Mouse (Mus musculus): ENCODE measurements around the gene Ifit1bl2. TPM values are rescaled to one million over a fixed set of nuclear protein-coding genes. Genes with fewer than 3 reads are reported as not detected.

Ifit1bl2 gene
- polyA plus RNA-seq, 1 experiment from 2014 or later: 0.39 TPM

- no peak overlapping the region for H3K9ac ChIP-seq
- WGBS: 93% methylated on average over 5 of the region's 5 CpGs
- no peak overlapping the region for H3K4me2 ChIP-seq
- H3K36me3 ChIP-seq: no peaks in the 10 kb centered on the region
- no peak for ATAC-seq (ENCODE audit: low FRiP score)
- H3K27ac ChIP-seq: no peak overlapping the region
- H3K27me3 ChIP-seq: no peaks in the 10 kb centered on the region
- no peak overlapping the region for H3K4me3 ChIP-seq
- H3K9me3 ChIP-seq: no peaks in the 10 kb centered on the region
- H3K4me1 ChIP-seq (replicated peaks): 0 out of 2 replicates have a peak, but pooled peaks cover 6% of the 10 kb centered on the region
These were observed 66.9 kb downstream of the Ifit1bl2 start for GRCm38 (mm10) chr19:34573650-34574049.

GRCm38 (mm10) chr19:34571080-34571479 lies 69.5 kb downstream of the Ifit1bl2 start:
- H3K4me1 ChIP-seq (replicated peaks): 0 out of 2 replicates have a peak, but pooled peaks cover 6% of the 10 kb centered on the region
- H3K4me2 ChIP-seq: no peak overlapping the region
- H3K36me3 ChIP-seq: no peaks in the 10 kb centered on the region
- WGBS: 74% methylated on average over 1 of the region's 1 CpGs
- H3K9ac ChIP-seq: no peak overlapping the region
- ATAC-seq (ENCODE audit: low FRiP score): peak; percentile 74
- H3K4me3 ChIP-seq: no peak overlapping the region
- no peak overlapping the region for H3K27ac ChIP-seq
- H3K27me3 ChIP-seq: no peaks in the 10 kb centered on the region
- H3K9me3 ChIP-seq: no peaks in the 10 kb centered on the region

GRCm38 (mm10) chr19:34569896-34570476 lies 70.6 kb downstream of the Ifit1bl2 start:
- Histone ChIP-seq H3K4me3 (no peak overlapping the region), H3K4me1 (replicated peaks) (0 out of 2 replicates have a peak, but pooled peaks cover 6% of the 10 kb centered on the region), H3K27me3 (no peaks in the 10 kb centered on the region), H3K9me3 (no peaks in the 10 kb centered on the region), H3K27ac (no peak overlapping the region), H3K9ac (no peak overlapping the region), H3K4me2 (no peak overlapping the region), H3K36me3 (no peaks in the 10 kb centered on the region)
- ATAC-seq (ENCODE audit: low FRiP score): no peak
- 70% methylated on average over 4 of the region's 4 CpGs for WGBS

GRCm38 (mm10) chr19:34568988-34569895 lies 71.3 kb downstream of the Ifit1bl2 start:
- H3K4me3 ChIP-seq: no peak overlapping the region
- WGBS: 74% methylated on average over 7 of the region's 7 CpGs

More at GRCm38 (mm10) chr19:34568988-34569895, 71.3 kb downstream of the Ifit1bl2 start:
- Histone ChIP-seq H3K27me3 (no peaks in the 10 kb centered on the region), H3K4me1 (replicated peaks) (0 out of 2 replicates have a peak, but pooled peaks cover 6% of the 10 kb centered on the region), H3K4me2 (no peak overlapping the region), H3K27ac (no peak overlapping the region), H3K36me3 (no peaks in the 10 kb centered on the region), H3K9ac (no peak overlapping the region), H3K9me3 (no peaks in the 10 kb centered on the region)
- ATAC-seq (ENCODE audit: low FRiP score): no peak

Other genes with a start within 250 kb of the Ifit1bl2 start
- 0.23 and 0.87 TPM in 2 replicates for gene Ch25h, start 165.6 kb downstream of the Ifit1bl2 start, polyA plus RNA-seq (2015; fragmentation: Nextera tagmentation; extraction: Ambion mirVana)
- gene Lipa, start 113.3 kb downstream of the Ifit1bl2 start, polyA plus RNA-seq (2015; fragmentation: Nextera tagmentation; extraction: Ambion mirVana): 23.4 and 24.4 TPM in 2 replicates
- gene Ifit2, start 90.0 kb downstream of the Ifit1bl2 start, polyA plus RNA-seq (2015; fragmentation: Nextera tagmentation; extraction: Ambion mirVana): 2.7 and 3.8 TPM in 2 replicates
- gene Ifit3, start 57.2 kb downstream of the Ifit1bl2 start, polyA plus RNA-seq (2015; fragmentation: Nextera tagmentation; extraction: Ambion mirVana): 0.78 and 0.88 TPM in 2 replicates
- gene Ifit1bl1, start 38.8 kb downstream of the Ifit1bl2 start, polyA plus RNA-seq (2015; fragmentation: Nextera tagmentation; extraction: Ambion mirVana): 0.60 and 1.00 TPM in 2 replicates
- 0.14 and 0.27 TPM in 2 replicates for gene Ifit3b, start 32.8 kb downstream of the Ifit1bl2 start, polyA plus RNA-seq (2015; fragmentation: Nextera tagmentation; extraction: Ambion mirVana)
- gene Ifit1, start 128 bp upstream of the Ifit1bl2 start, polyA plus RNA-seq (2015; fragmentation: Nextera tagmentation; extraction: Ambion mirVana): 0.23 and 0.34 TPM in 2 replicates
- 2.3 and 3.9 TPM in 2 replicates for gene Slc16a12, start 106.5 kb upstream of the Ifit1bl2 start, polyA plus RNA-seq (2015; fragmentation: Nextera tagmentation; extraction: Ambion mirVana)
- gene Pank1, start 238.7 kb upstream of the Ifit1bl2 start, polyA plus RNA-seq (2015; fragmentation: Nextera tagmentation; extraction: Ambion mirVana): 7.6 and 7.7 TPM in 2 replicates